Mouse (Mus musculus): ENCODE measurements at regions not wholly inside any gene's neighbourhood (a gene's known extent, or its start where the extent isn't known, plus 50 kb on each side); places are given as distances from the start of the nearest gene placed in this dataset.
A peak's percentile ranks its signal among the peaks of the same experiment; 100 is the strongest.

DNA sequence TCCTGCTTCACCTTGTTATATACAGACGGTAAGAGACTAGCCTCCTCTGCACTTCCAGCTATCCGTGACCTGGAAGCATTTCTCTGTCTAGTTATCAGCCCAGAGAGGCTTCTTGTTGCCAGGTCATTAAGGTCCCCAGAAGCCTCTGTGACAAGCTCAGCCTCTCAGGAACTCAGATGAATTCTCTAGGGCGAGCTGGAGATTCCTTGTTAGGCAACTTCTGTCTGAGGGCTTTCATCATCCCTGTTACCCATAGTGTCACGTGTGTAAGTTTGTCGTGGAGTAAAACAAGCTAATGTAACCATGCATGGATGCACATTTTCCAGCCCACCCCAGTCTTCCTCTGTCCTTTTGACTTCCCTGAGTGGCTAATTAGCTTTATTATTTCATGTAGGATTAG is 126.3 kb upstream of the Ednra start:
- no peak for DNase-seq

GRCm38 (mm10) chr8:77870264-77870663 is 146.0 kb upstream of the Ednra start:
- peak; percentile 25 for DNase-seq

GRCm38 (mm10) chr8:77872771-77873170 is 148.5 kb upstream of the Ednra start:
- no peak for DNase-seq

DNA sequence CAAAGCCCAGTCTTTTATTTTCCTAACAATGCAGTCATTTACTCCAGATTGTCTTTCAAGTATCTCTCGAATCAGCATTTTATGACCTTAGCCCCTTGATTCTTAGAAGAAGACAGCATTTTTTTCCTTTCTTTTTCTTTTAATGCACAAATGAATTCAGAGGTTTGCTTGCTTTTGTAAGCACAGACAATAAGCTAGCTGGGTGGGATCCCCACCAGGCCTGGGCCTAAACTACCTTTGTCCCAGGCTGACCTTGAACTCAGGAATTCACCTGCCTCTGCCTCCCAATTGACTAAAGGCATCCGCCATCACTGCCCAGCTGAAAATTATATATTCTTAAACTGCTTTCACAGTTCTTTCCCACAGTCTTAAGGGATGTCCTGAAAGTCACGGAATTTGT is 195.5 kb upstream of the Ednra start:
- no peak for DNase-seq

- no peak for DNase-seq
Observed at GRCm38 (mm10) chr8:77921868-77922267, 197.6 kb upstream of the Ednra start.

- no peak for DNase-seq
Observed at GRCm38 (mm10) chr8:77947702-77948101, 223.4 kb upstream of the Ednra start.

DNA sequence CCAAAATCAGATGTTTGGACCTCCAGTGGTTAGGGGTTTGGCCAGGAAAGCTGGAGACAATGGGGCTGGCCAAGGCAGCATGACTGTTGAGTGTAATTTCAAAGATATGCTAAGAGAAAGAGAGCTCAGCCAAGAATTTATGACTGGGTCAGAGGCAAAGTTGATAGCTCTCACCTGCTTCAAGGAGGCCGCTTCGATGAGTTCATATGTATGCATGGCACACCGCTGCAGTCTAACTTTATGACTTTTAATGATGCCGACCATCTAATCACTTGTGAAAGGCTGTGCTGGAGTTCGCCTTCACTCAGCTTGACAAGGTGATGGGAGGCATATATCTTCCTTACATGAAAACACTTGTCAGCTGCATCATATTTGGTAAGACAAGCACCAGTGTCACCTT is 225.4 kb upstream of the Ednra start:
- no peak for DNase-seq

DNA sequence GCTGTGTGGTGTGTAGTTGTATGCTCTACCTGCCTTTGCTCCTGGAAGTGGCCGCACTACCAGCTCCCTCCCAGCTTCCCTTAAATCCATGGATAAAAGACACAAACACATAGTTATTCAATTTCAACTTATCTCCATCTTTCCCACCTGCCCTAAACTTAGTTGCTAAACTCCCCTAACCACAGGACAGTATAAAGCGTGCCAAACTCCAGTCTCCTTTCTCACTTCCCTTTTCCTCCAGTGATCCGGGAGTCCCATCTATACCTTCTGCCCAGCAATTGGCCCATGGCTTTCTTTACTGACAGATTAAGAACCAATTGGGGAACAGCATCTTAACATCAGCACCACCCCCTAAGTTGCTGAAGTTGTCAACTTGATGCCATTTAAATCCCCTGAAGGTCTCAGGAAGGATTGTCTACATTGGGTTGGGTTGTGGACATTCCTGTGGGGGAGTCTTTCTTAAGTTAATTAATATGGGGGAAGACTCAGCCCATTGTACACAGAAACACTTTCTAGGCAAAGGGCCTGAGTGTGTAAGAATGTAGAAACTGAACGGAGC is 234.6 kb upstream of the Ednra start:
- no peak for DNase-seq

GRCm38 (mm10) chr8:77963102-77963698 is 238.9 kb upstream of the Ednra start:
- no peak for DNase-seq

GRCm38 (mm10) chr8:77970378-77970777 is 242.7 kb upstream of the Ttc29 start:
- DNase-seq, result peak; percentile 20

- DNase-seq, result no peak
Observed at GRCm38 (mm10) chr8:77973714-77974113, 239.4 kb upstream of the Ttc29 start.

GRCm38 (mm10) chr8:77979106-77979505 is 234.0 kb upstream of the Ttc29 start:
- no peak for DNase-seq

DNA sequence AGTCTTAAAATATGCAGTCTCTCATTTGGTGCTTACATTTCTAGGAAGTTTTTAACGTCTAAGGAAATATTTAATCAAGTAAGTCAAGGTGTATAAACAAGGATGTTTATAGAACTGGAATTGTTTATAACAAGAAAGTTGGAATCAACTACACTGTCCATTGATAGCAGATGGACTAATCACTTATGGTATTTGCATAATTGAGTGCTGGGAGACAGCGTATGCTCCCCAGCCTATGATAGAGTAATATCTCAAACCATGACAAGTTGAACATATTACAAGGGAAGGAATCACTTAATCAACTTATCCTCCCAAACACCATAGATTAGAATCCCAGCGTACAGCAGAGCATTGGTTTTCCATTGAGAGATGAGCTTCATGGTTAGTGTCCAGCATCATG is 232.4 kb upstream of the Ttc29 start:
- no peak for DNase-seq

DNA sequence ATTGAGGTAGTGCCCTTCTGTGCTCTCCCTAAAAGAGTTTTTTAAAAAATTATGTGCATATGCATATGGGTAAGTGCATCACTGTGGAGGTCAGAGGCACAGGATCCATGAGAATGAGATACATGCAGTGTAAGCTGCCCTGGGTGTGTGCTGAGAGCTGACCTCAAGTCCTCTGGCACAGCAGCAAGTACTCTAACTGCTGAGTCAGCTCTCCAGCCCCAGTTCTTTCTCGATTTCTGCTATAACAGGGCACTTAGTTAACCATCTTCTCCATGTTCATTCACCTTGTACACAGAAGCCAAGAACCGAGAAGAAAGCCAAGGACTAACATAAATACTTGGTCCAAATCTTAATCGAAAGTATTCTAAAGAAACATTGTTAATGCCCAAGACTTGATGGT is 231.1 kb upstream of the Ttc29 start:
- DNase-seq, result no peak

- no peak for DNase-seq
Observed at GRCm38 (mm10) chr8:77983476-77983875, 229.6 kb upstream of the Ttc29 start.

DNA sequence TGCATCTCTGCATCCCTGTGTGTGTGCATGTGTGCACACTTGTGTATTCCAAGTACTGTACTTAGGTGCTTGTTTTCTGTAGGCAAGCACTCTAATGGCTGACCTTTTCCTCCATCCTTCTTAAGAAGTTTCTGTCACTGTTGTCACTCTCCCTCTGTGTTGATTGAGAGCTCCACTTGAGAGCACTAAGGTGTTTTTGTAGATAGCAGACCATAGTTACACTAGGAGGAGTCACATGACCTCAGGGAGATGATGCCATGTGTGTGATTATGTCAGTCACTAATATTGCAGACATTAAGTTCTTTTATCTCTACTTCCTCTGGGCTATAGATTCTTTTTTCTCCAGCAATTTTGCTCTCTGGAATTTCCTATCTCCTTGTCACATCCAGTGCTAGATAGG is 225.9 kb upstream of the Ttc29 start:
- no peak for DNase-seq

- peak; percentile 26 for DNase-seq
Observed at GRCm38 (mm10) chr8:77988291-77989056, 224.6 kb upstream of the Ttc29 start.

GRCm38 (mm10) chr8:77991050-77991449 is 222.0 kb upstream of the Ttc29 start:
- peak; percentile 23 for DNase-seq

DNA sequence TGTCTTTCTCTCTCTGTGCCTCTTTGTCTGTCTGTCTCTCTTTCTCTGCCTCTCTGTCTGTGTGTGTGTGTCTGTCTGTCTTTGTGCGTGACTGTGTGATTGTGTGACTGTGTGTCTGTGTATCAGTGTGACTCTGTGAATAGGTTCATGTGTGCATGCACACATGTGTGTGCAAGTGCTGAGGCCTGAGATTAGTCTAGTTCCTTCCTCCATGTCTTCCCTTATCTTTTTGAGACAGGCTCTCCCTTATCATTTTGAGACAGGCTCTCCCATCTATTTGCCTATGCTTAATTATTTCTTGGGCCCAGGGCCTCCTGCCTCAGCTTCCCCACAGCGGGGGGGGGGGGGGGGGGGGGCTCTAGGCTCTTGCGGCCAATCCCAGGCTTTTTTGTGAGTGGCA is 212.8 kb upstream of the Ttc29 start:
- no peak for DNase-seq

DNA sequence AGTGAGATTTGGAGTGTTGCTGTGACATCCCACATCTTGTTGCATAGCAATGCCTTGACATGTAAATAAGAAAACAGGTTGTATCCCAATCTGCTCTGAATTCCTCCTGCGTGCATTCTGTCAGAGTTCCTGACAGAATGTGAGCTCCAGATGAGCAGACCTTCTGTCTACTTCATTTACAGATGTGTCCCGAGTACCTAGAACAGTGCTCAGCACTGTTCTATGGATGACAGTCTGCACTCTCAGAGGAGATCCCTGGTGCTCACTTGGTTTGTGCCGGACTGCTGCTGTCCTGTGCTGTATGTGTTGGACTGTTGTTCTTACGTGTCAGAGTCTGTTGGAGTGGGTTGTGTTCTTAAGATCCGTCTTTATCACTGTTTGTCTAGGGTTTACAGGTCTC is 211.4 kb upstream of the Ttc29 start:
- no peak for DNase-seq

DNA sequence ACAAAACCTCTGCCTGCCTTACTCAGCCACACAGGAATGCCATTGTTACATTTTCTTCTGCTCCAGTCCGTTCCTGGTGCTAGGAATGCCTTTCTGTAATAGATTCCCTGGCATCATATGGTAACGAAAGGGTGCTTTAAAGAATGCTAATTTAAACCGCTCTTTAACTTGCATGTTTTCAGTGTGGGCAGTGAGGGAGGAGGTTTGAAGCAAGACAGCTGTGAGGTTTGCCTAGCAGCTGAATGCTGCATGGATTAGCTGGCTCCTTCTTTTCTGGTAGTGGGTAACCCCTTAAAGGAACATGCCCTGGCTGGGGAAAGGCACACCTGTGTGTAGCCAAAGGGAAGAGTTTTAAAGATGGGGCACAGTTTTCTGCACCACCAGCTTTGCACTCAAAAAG is 211.0 kb upstream of the Ttc29 start:
- peak; percentile 18 for DNase-seq

DNA sequence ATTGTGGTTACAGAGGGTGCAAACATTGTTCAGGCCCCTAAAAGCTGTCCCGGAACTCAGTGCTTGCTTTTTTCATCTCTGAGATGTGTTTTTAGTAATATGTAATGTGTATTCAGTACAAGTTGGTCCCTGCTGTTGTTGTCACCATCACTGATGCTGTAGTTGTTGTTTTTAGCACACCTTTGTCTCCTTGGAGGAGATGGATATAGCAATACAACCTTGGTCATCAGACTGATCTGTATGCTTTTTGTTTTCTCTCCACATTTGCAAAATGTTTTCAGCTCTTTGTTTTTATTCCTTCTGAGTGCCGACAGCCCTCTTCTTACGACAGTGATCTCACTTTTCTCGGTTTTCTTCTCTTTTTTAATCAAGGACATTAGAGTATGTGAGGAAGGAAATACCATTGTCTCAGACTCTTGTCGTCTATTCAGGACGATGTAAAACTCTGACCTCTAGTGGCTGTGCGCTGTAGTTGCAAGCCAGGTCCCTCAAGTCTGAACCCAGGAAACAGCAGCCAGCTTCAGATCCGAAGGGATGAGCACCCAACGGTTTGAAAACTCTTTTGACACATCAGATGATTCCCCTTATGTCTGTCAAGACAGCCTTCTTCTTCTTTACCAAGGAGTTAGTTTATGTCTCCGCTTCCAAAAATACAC is 209.1 kb upstream of the Ttc29 start:
- peak; percentile 86 for DNase-seq

DNA sequence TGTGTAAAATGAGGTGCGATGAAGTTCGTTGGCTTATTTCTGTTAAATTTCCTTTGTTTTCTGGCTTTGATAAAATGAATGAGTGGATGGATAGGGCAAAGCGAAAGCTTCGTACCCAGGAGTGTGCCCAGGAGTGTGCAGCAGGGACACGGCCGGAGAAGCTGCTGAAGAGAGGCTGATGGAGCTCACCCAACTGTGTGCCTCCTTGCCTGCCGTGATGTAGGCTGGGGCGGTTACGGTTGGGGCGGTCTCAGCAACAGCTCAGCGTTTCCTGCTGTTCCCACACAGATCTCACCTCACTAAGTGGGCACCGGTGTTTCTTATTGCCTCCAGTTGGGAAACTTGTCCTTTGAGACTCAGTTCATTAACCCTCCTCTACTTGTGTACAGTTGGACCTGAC is 208.2 kb upstream of the Ttc29 start:
- DNase-seq, result no peak

DNA sequence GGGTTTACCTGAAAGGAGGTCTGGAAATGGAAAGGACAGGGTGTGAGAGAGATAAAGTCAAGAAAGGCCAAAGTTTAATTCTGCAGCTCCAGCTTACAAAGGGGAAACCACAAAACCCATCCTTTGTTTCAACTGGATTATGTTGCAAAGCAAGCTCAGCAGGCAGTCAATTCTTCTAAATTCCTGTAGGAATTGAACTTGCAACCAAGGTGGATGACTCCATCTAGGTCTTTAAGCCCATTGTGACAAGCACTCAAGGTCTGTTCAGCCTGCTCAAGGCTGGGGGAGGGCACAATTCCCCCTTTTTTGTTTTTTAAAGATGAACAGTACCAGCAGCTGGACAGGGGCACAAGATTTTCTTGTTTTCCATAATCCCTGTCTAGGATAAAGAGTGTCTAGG is 200.0 kb upstream of the Ttc29 start:
- no peak for DNase-seq

Data from embryo, embryonic 11 days (tissue).